Mouse (Mus musculus): ENCODE data around the gene Slc30a3.

Slc30a3 gene

DNA sequence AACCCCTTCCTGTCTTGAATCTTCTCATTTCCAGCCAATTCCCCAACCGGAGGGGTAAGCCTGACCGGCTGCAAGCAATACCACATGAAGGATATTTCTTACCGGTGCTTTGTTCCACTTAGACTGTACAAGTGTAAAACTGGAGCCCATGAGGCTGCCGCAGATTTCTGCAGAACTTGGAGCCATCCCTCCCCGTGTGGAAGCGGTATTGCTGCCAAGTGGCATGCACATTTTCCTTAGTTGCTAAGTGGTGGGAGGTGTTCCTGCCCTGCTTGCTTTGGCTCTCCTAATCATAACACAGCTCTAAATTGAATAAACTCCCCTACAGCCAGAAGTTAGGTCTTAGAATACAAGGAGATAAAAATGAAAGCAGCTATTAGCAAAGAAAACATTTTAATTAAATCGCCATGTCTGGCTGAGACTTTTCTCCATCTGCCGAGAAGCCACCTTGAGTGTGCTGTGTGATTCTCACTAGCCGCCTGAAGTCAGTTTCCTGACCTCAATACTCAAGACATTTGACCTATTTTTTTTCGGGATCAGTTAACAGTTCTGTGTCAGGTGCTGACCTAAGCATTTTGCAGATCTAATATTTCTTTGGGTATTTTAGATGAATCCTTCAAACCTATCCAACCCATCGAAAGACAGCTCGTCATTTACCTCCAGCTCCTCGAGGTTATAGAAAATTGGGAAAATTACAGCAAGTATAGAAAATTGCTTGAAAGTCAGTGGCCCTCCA, 27.8 kb downstream of the Slc30a3 start:
- no peak for TF ChIP-seq GATA4 (IDR thresholded peaks at IDR 0.05; ENCODE audit: insufficient replicate concordance, low read length)

DNA sequence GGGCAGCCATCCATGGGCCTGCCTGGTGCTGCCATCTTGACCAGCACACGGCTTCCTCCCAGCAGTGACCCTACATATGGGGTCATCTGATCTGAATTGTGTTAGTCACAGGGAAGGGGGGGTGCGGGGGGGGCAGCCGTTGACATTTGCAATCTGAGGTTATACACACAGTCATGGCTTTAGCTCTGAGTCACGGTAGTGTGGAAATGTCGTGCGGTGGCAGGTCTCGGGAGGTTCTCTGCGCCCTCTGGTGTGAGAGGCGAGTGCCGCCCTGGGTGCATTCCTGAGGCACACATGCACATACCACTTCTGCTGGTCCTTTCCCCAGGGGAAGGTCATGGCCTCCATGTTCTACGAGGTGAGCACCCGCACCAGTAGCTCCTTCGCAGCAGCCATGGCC, 31.7 kb downstream of the Slc30a3 start:
- no peak for TF ChIP-seq GATA4 (IDR thresholded peaks at IDR 0.05; ENCODE audit: insufficient replicate concordance, low read length)

DNA sequence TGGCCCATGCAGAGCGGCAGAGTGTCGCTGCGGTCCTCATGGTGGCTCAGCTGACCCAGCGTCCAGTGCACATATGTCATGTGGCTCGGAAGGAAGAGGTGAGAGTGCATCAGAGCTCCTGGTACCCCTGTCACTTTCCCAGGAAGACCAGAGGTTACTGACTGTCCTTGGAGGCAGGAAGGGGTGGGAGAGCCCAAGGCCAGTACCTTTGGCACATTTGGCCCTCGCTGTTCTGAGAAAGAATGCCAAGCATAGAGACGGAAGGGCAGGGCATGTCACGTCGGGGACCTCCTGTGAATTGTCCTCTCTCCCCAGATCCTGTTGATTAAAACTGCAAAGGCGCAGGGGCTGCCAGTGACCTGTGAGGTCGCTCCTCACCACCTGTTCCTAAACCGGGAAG, 34.9 kb downstream of the Slc30a3 start:
- TF ChIP-seq GATA4 (IDR thresholded peaks at IDR 0.05; ENCODE audit: insufficient replicate concordance, low read length), result no peak

DNA sequence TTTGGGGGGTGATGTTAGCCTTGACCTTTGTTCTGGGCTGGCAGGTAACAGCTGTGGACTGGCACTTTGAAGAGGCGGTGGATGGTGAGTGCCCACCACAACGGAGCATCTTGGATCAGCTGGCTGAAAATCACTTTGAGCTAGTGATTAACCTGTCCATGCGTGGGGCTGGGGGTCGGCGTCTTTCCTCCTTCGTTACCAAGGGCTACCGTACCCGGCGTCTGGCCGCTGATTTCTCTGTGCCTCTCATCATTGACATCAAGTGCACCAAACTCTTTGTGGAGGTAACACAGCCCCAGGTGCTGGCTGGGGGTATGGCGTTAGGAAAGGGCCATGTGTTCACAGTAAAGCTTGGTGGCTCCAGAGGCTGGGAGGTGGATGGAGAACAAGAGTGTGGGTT, 36.2 kb downstream of the Slc30a3 start:
- TF ChIP-seq GATA4 (IDR thresholded peaks at IDR 0.05; ENCODE audit: insufficient replicate concordance, low read length), result no peak

DNA sequence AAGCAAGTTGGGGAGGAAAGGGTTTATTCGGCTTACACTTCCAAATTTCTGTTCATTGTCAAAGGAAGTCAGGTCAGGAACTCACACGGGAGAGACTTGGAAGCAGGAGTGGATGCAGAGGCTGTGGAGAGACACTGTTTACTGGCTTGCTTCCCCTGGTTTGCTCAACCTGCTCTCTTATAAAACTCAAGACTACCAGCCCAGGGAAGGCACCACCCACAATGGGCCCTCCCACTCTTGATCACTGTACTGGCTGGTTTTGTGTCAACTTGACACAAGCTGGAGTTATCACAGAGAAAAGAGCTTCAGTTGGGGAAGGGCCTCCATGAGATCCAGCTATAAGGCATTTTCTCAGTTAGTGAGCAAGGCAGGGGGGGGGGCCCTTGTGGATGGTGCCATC, 37.0 kb downstream of the Slc30a3 start:
- TF ChIP-seq GATA4 (IDR thresholded peaks at IDR 0.05; ENCODE audit: insufficient replicate concordance, low read length), result no peak

DNA sequence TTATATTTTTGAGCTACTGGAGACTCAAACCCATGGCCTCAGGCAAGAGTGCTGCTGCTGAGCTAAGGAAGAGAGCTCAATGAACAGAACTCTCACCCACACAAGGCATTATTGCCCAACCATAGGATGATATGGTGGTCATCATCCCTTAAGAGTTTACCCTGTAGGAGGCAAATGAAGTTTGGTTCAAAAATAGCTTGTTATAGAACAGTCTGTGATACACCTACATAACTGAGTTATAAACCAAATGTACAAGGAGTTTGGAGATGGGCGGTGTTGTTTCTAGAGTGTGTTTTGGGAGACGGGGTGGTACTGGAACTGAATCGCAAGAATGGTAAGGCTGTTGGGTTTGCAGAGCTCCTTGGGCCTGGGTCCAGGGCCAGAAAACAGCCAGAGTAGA, 38.2 kb downstream of the Slc30a3 start:
- TF ChIP-seq GATA4 (IDR thresholded peaks at IDR 0.05; ENCODE audit: insufficient replicate concordance, low read length), result no peak

DNA sequence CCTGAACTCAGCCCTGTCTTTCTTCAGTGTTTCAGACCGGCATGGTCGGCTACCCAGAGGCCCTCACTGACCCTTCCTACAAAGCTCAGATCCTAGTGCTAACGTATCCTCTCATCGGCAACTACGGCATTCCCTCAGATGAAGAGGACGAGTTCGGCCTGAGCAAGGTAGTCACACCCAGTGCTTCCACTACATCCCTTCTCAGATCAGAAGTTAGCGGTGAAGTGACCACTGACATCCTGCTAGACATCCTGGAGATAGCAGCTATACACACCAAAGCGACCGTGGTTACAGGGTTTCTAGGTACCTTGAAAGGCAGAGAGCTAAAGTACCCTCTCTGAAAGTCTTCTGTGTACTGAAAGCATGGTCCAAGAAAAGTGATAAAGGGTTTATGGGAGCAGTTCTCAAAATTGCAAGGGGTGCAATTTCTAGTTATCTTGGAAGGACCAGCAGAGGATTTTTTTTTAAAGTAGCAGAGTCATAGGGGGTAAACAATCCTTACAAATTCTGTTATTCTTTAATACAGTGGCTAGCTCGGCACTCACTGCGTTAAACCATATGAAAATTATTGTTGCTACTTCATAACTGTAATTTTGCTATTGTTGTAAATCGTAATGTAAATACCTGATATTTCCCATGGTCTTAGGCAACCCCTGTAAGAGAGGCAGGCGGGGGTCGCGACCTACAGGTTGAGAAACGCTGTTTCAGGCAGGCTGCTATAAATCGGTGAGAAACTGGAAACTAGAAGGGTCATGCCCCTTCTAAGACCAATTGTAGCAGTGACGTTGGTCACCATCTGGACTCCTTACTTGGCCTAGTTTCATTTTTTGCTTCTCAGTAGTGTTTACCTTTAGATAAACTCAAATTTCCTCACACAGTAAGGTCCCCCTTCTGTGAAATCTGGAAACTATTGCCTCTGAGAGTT, 52.6 kb downstream of the Slc30a3 start:
- no peak for TF ChIP-seq GATA4 (IDR thresholded peaks at IDR 0.05; ENCODE audit: insufficient replicate concordance, low read length)

DNA sequence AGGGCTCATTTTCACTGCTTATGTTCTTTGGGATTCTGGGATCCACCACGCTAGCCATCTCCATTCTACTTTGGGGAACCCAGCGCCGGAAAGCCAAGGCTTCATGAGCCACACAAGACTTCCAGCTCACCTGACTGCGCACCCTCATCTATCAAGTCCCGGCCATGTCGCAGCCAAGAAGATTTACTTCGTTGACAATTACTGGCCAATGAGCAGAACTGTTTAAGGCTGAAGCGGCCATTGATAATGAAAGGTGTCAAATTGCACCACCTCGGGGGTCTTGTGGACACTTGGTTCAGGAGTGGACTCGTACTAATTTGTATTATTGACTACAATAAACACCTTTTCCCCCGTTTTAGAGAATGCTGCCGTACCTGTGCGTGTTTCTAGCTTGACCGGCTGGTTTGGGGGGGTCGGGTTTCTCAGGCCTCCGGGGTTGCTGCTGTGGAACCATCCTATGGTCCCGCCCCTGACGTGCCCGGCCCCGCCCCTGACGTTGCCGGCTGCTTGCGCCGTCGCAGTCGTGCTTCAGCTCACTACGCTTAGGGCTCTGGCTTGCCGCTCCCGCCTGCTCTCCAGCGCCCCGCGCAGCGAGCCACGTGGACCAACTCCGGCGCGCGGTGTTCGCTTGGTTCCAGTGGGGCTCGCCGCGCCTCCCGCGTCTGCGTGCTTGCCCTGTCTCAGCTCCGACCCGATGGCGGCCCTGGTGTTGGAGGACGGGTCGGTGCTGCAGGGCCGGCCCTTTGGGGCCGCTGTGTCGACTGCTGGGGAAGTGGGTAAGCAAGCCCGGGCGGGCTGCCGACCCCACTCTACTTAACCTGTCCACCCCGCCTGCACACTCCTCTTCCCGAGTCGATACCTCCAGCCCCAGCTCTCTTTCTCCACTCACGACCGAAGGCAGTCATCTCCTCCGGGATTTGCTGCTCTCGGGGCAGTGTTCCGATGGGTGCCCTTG, 53.5 kb downstream of the Slc30a3 start, which contains the start of gene Cad:
TSS of gene Cad (plus strand) at position 520 of the 955 bp plus-strand sequence.
- no peak for TF ChIP-seq GATA4 (IDR thresholded peaks at IDR 0.05; ENCODE audit: insufficient replicate concordance, low read length)

DNA sequence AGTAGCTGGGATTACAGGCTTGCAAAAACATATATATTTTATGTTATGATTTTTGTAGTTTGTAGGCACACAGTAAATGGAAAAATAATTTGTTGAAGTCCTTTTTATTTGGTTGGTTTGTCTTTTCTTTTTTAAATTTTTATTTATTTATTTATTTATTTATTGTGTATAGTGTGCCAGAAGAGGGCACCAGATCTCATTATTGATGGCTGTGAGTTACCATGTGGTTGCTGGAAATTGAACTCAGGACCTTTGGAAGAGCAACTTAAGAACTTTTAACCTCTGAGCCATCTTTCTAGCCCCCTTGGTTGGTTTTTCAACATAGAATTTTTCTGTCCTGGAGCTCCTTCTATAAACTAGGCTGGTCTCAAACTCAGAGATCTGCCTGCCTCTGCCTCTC, 57.6 kb downstream of the Slc30a3 start:
- no peak for TF ChIP-seq GATA4 (IDR thresholded peaks at IDR 0.05; ENCODE audit: insufficient replicate concordance, low read length)

DNA sequence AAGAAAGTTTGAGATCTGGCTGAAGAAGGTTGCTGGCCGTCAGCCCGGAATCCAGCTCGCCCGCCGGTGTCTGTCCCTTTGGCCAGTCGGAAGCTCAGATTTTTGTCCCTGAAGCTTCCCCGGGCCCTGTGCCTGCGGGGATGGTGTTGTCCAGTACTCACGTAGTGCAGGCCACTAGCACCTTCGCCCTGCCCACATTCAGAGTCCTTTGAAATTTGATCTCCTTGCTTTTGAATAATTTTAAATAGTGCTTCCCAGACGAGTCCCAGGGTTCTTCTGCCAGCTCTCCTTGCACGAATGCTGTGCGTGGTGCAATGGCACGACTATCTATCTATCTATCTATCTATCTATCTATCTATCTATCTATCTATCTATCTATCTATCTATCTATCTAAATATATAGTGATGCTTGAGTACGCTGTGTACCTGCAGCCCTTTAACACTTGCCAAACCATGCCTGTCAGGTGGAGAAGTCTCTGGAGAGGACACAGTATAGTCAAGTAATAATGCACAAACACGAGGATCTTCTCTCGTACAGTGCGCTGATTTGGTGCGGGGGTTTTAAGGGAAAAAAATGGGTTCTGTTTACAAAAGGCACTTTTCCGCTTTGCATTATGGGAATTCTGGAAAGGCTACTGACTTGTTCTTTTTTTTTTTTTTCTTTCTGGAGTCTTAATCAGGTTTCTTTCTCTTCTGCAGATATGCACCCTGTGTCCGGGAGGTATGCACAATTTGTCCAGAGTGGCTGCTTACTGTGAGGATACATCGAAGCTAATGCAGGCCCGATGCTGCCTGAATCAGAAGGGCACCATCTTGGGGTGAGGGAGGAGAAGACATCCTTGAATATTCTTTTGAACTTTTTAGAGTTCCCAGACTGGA, 59.0 kb downstream of the Slc30a3 start, which contains the start of gene Slc5a6:
TSS of gene Slc5a6 (minus strand) at position 162 of the 879 bp plus-strand sequence.
- no peak for TF ChIP-seq GATA4 (IDR thresholded peaks at IDR 0.05; ENCODE audit: insufficient replicate concordance, low read length)

DNA sequence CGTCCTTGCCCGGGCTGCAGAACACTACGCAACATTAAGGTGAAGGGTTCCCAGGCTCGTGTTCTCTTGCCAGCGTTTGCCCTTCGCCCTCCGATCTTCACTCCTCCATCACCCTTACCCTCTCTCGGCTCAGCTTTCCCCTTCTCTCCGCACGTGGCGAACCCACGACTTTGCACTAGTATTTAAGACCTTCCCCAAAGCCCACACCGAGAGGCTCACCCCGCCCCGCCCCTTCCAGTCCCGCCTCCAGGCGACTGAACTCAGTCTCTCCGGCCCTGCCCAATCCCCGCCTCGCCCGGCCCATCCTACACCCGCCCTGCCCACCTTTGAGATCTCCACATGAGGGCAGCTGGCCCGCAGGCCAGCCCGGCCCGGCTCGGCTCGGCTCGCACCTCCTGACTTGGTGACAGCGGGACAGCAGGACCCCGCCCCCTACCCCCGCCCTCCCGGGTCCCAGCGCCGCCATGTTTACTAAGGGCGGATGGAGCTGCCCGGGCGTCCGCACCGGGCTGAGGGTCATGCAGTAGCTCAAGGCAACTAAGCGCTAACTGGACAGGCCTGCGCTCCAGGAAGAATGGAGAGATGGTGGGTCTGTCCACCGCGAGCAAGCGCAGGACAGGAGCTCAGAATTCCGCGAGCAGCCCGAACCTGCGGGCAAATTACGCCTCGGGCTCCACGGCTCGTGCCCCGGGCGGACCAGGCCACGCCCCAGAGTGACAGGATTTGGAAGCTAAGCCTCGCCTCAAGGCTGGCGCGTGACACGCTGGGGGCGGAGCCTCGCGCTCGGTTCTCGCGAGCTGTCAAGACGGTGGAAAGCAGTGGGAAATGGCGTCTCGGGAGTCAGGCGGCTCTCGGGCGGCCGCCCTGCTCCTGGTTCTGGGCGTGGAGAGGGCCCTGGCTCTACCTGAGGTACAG, 59.9 kb downstream of the Slc30a3 start, which contains the start of gene Atraid:
TSS of gene Atraid (plus strand) at position 465 of the 915 bp plus-strand sequence.
- TF ChIP-seq GATA4 (IDR thresholded peaks at IDR 0.05; ENCODE audit: insufficient replicate concordance, low read length), result no peak; the same call in 1 of the 2 replicates

DNA sequence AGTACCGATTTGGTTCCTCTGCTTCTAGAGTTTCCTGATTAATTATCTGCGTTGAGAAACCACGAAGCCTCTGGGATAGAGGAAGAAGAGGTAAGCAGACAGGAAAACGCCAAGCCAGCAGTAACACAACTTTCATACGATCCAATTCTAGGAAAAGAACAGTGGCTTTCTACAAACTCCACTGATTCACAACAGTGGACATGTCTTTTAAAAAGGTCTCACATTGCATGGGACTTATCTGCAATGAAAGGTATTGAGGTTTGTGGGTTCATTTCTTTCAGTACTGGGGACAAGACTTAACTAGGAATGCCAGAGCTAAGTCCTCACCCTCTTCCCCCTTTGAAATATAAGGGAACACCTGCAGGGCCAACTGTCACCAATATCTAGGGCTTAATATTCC, 61.0 kb downstream of the Slc30a3 start:
- TF ChIP-seq GATA4 (IDR thresholded peaks at IDR 0.05; ENCODE audit: insufficient replicate concordance, low read length), result no peak

DNA sequence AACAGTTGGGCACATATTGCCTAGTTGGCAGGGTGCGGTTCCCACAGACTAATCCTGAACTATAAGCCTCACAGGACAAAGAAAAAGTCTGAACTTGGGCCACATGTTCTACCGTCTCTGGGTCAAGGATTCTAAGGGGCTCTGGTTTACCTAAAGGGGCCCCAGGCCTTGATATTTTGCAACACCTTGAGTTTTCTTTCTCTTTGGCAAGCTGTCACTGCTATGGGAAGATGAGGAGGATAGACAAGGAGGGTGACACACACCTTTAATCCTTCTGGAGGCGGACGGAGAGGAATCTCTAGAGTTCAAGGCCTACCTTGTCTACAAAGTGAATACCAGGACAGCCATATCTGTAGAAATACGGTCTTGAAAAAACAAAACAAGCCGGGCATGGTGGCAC, 61.6 kb downstream of the Slc30a3 start:
- no peak for TF ChIP-seq GATA4 (IDR thresholded peaks at IDR 0.05; ENCODE audit: insufficient replicate concordance, low read length)
